Mouse (Mus musculus): ENCODE measurements at regions not wholly inside any gene's neighbourhood (a gene's known extent, or its start where the extent isn't known, plus 50 kb on each side); places are given as distances from the start of the nearest gene placed in this dataset.

- Histone ChIP-seq H3K27me3 (ENCODE audit: control insufficient read depth, insufficient read depth, low read length) (no peaks in the 10 kb centered on the region), H3K4me3 (ENCODE audit: low read depth, low read length) (no peak overlapping the region), H3K4me2 (ENCODE audit: low read depth, severe bottlenecking) (no peak overlapping the region), H3K9me3 (ENCODE audit: control insufficient read depth, low read length) (no peaks in the 10 kb centered on the region), H3K4me1 (ENCODE audit: control insufficient read depth, insufficient read depth, low read length) (peaks cover 5% of the 10 kb centered on the region; the same call in 1 of the 2 replicates), H3K9ac (ENCODE audit: low read length) (no peak overlapping the region), H3K36me3 (ENCODE audit: control insufficient read depth, insufficient read depth, low read length) (no peaks in the 10 kb centered on the region), H3K27ac (replicated peaks; ENCODE audit: low read depth, low read length) (no peak overlapping the region)
- DNase-seq (ENCODE audit: low spot score) (peak; percentile 49), ATAC-seq (ENCODE audit: insufficient number of reproducible peaks, low FRiP score, low TSS enrichment, low read depth) (no peak)
- 20% methylated on average over 3 of the region's 3 CpGs for WGBS
Observed at GRCm38 (mm10) chr10:38458975-38459374, 362.6 kb downstream of the Rfpl4b start.

- H3K36me3 ChIP-seq (ENCODE audit: control insufficient read depth, insufficient read depth, low read length): no peaks in the 10 kb centered on the region
- H3K4me2 ChIP-seq (ENCODE audit: low read depth, severe bottlenecking): no peak overlapping the region
- DNase-seq (ENCODE audit: low spot score) (no peak), ATAC-seq (ENCODE audit: insufficient number of reproducible peaks, low FRiP score, low TSS enrichment, low read depth) (peak; percentile 39; the same call in 1 of the 2 replicates)
- no peaks in the 10 kb centered on the region for H3K9me3 ChIP-seq (ENCODE audit: control insufficient read depth, low read length)
- no peak overlapping the region for H3K9ac ChIP-seq (ENCODE audit: low read length)
- no peaks in the 10 kb centered on the region for H3K27me3 ChIP-seq (ENCODE audit: control insufficient read depth, insufficient read depth, low read length)
- WGBS: 33% methylated on average over 3 of the region's 3 CpGs
- no peak overlapping the region for H3K27ac ChIP-seq (replicated peaks; ENCODE audit: low read depth, low read length)
- H3K4me3 ChIP-seq (ENCODE audit: low read depth, low read length): no peak overlapping the region
- H3K4me1 ChIP-seq (ENCODE audit: control insufficient read depth, insufficient read depth, low read length): peaks cover 5% of the 10 kb centered on the region; the same call in 1 of the 2 replicates
Observed at GRCm38 (mm10) chr10:38458424-38458823, 363.2 kb downstream of the Rfpl4b start.

GRCm38 (mm10) chr10:38456786-38457185 lies 364.8 kb downstream of the Rfpl4b start:
- no peak overlapping the region for H3K27ac ChIP-seq (replicated peaks; ENCODE audit: low read depth, low read length)
- ATAC-seq (ENCODE audit: insufficient number of reproducible peaks, low FRiP score, low TSS enrichment, low read depth): no peak

GRCm38 (mm10) chr10:38449263-38449662 lies 372.3 kb downstream of the Rfpl4b start:
- Histone ChIP-seq H3K4me1 (ENCODE audit: control insufficient read depth, insufficient read depth, low read length) (no peaks in the 10 kb centered on the region), H3K9ac (ENCODE audit: low read length) (no peak overlapping the region), H3K4me2 (ENCODE audit: low read depth, severe bottlenecking) (no peak overlapping the region), H3K36me3 (ENCODE audit: control insufficient read depth, insufficient read depth, low read length) (no peaks in the 10 kb centered on the region), H3K9me3 (ENCODE audit: control insufficient read depth, low read length) (no peaks in the 10 kb centered on the region), H3K27ac (replicated peaks; ENCODE audit: low read depth, low read length) (no peak overlapping the region), H3K4me3 (ENCODE audit: low read depth, low read length) (no peak overlapping the region), H3K27me3 (ENCODE audit: control insufficient read depth, insufficient read depth, low read length) (no peaks in the 10 kb centered on the region)
- WGBS: 84% methylated on average over 4 of the region's 4 CpGs
- ATAC-seq (ENCODE audit: insufficient number of reproducible peaks, low FRiP score, low TSS enrichment, low read depth): no peak
- no peak for DNase-seq (ENCODE audit: low spot score)

More at GRCm38 (mm10) chr10:38456786-38457185, 364.8 kb downstream of the Rfpl4b start:
- no peak overlapping the region for H3K9ac ChIP-seq (ENCODE audit: low read length)
- no peak overlapping the region for H3K4me3 ChIP-seq (ENCODE audit: low read depth, low read length)
- peaks cover 5% of the 10 kb centered on the region; the same call in 1 of the 2 replicates for H3K4me1 ChIP-seq (ENCODE audit: control insufficient read depth, insufficient read depth, low read length)
- DNase-seq (ENCODE audit: low spot score): no peak
- H3K27me3 ChIP-seq (ENCODE audit: control insufficient read depth, insufficient read depth, low read length): no peaks in the 10 kb centered on the region
- H3K9me3 ChIP-seq (ENCODE audit: control insufficient read depth, low read length): no peaks in the 10 kb centered on the region
- H3K36me3 ChIP-seq (ENCODE audit: control insufficient read depth, insufficient read depth, low read length): no peaks in the 10 kb centered on the region
- no peak overlapping the region for H3K4me2 ChIP-seq (ENCODE audit: low read depth, severe bottlenecking)

GRCm38 (mm10) chr10:38447706-38448105 lies 373.9 kb downstream of the Rfpl4b start:
- H3K4me1 ChIP-seq (ENCODE audit: control insufficient read depth, insufficient read depth, low read length): no peaks in the 10 kb centered on the region
- no peak for ATAC-seq (ENCODE audit: insufficient number of reproducible peaks, low FRiP score, low TSS enrichment, low read depth)
- no peaks in the 10 kb centered on the region for H3K36me3 ChIP-seq (ENCODE audit: control insufficient read depth, insufficient read depth, low read length)
- no peak overlapping the region for H3K9ac ChIP-seq (ENCODE audit: low read length)
- H3K27me3 ChIP-seq (ENCODE audit: control insufficient read depth, insufficient read depth, low read length): no peaks in the 10 kb centered on the region
- H3K4me2 ChIP-seq (ENCODE audit: low read depth, severe bottlenecking): no peak overlapping the region
- no peak for DNase-seq (ENCODE audit: low spot score)
- WGBS: 83% methylated on average over 1 of the region's 1 CpGs
- no peak overlapping the region for H3K27ac ChIP-seq (replicated peaks; ENCODE audit: low read depth, low read length)
- H3K9me3 ChIP-seq (ENCODE audit: control insufficient read depth, low read length): no peaks in the 10 kb centered on the region
- H3K4me3 ChIP-seq (ENCODE audit: low read depth, low read length): no peak overlapping the region

- Histone ChIP-seq H3K36me3 (ENCODE audit: control insufficient read depth, insufficient read depth, low read length) (no peaks in the 10 kb centered on the region), H3K4me3 (ENCODE audit: low read depth, low read length) (no peak overlapping the region), H3K27ac (replicated peaks; ENCODE audit: low read depth, low read length) (no peak overlapping the region), H3K4me1 (ENCODE audit: control insufficient read depth, insufficient read depth, low read length) (no peaks in the 10 kb centered on the region), H3K27me3 (ENCODE audit: control insufficient read depth, insufficient read depth, low read length) (no peaks in the 10 kb centered on the region), H3K4me2 (ENCODE audit: low read depth, severe bottlenecking) (no peak overlapping the region), H3K9me3 (ENCODE audit: control insufficient read depth, low read length) (no peaks in the 10 kb centered on the region), H3K9ac (ENCODE audit: low read length) (no peak overlapping the region)
- ATAC-seq (ENCODE audit: insufficient number of reproducible peaks, low FRiP score, low TSS enrichment, low read depth) (no peak), DNase-seq (ENCODE audit: low spot score) (no peak)
Observed at GRCm38 (mm10) chr10:38447256-38447655, 374.3 kb downstream of the Rfpl4b start.

GRCm38 (mm10) chr10:38439286-38439685 lies 382.3 kb downstream of the Rfpl4b start:
- Histone ChIP-seq H3K4me3 (ENCODE audit: low read depth, low read length) (no peak overlapping the region), H3K4me1 (ENCODE audit: control insufficient read depth, insufficient read depth, low read length) (no peaks in the 10 kb centered on the region), H3K4me2 (ENCODE audit: low read depth, severe bottlenecking) (no peak overlapping the region), H3K9ac (ENCODE audit: low read length) (no peak overlapping the region), H3K27me3 (ENCODE audit: control insufficient read depth, insufficient read depth, low read length) (no peaks in the 10 kb centered on the region), H3K27ac (replicated peaks; ENCODE audit: low read depth, low read length) (no peak overlapping the region), H3K36me3 (ENCODE audit: control insufficient read depth, insufficient read depth, low read length) (no peaks in the 10 kb centered on the region), H3K9me3 (ENCODE audit: control insufficient read depth, low read length) (no peaks in the 10 kb centered on the region)
- no peak for DNase-seq (ENCODE audit: low spot score)
- ATAC-seq (ENCODE audit: insufficient number of reproducible peaks, low FRiP score, low TSS enrichment, low read depth): no peak
- WGBS: 90% methylated on average over 2 of the region's 2 CpGs

- 86% methylated on average over 3 of the region's 3 CpGs for WGBS
Observed at GRCm38 (mm10) chr10:38436907-38437306, 384.7 kb downstream of the Rfpl4b start.

GRCm38 (mm10) chr10:38421541-38421940 lies 400.0 kb downstream of the Rfpl4b start:
- 89% methylated on average over 3 of the region's 3 CpGs for WGBS

More at GRCm38 (mm10) chr10:38436907-38437306, 384.7 kb downstream of the Rfpl4b start:
- Histone ChIP-seq H3K9ac (ENCODE audit: low read length) (no peak overlapping the region), H3K4me1 (ENCODE audit: control insufficient read depth, insufficient read depth, low read length) (no peaks in the 10 kb centered on the region), H3K36me3 (ENCODE audit: control insufficient read depth, insufficient read depth, low read length) (no peaks in the 10 kb centered on the region), H3K9me3 (ENCODE audit: control insufficient read depth, low read length) (no peaks in the 10 kb centered on the region), H3K27ac (replicated peaks; ENCODE audit: low read depth, low read length) (no peak overlapping the region), H3K4me3 (ENCODE audit: low read depth, low read length) (no peak overlapping the region), H3K4me2 (ENCODE audit: low read depth, severe bottlenecking) (no peak overlapping the region), H3K27me3 (ENCODE audit: control insufficient read depth, insufficient read depth, low read length) (no peaks in the 10 kb centered on the region)
- ATAC-seq (ENCODE audit: insufficient number of reproducible peaks, low FRiP score, low TSS enrichment, low read depth) (no peak), DNase-seq (ENCODE audit: low spot score) (no peak)

More at GRCm38 (mm10) chr10:38421541-38421940, 400.0 kb downstream of the Rfpl4b start:
- Histone ChIP-seq H3K36me3 (ENCODE audit: control insufficient read depth, insufficient read depth, low read length) (no peaks in the 10 kb centered on the region), H3K27ac (replicated peaks; ENCODE audit: low read depth, low read length) (no peak overlapping the region), H3K4me3 (ENCODE audit: low read depth, low read length) (no peak overlapping the region), H3K9ac (ENCODE audit: low read length) (no peak overlapping the region), H3K4me2 (ENCODE audit: low read depth, severe bottlenecking) (no peak overlapping the region), H3K9me3 (ENCODE audit: control insufficient read depth, low read length) (no peaks in the 10 kb centered on the region), H3K27me3 (ENCODE audit: control insufficient read depth, insufficient read depth, low read length) (no peaks in the 10 kb centered on the region), H3K4me1 (ENCODE audit: control insufficient read depth, insufficient read depth, low read length) (no peaks in the 10 kb centered on the region)
- ATAC-seq (ENCODE audit: insufficient number of reproducible peaks, low FRiP score, low TSS enrichment, low read depth) (no peak), DNase-seq (ENCODE audit: low spot score) (no peak)
